9 mouse cellular contexts compared by ENCODE assay signal in genomic region chr10:68724361-68724720, GRCm38 (mm10). TPM values are rescaled to one million over a fixed set of nuclear protein-coding genes. Genes with fewer than 3 reads are reported as not detected.
DNase-seq lines count a peak whose midpoint lies in the region; ATAC-seq and TF ChIP-seq lines count a peak whose summit lies in the region.
"Had no signal": no experiment of that assay in that cellular context is flagged by ENCODE, and none has a peak within 500 bp of the region (broad histone marks: within the 10 kb centered on the region; RNA-seq: fewer than 3 reads in every experiment).

No protein-coding gene starts in this region.

- no peaks in the 10 kb centered on the region for H3K9me3 ChIP-seq in ES-Bruce4 (replicated peaks; ENCODE audit: control insufficient read depth, insufficient read depth, low read length, poor library complexity, severe bottlenecking)
- no peaks in the 10 kb centered on the region for H3K9me3 ChIP-seq in forebrain, embryonic 10.5 days
- H3K9me3 ChIP-seq in lung, embryonic 14.5 days (ENCODE audit: low read depth, low read length) = no peaks in the 10 kb centered on the region

- no peak for TF ChIP-seq CTCF in ES-Bruce4 (IDR thresholded peaks at IDR 0.05; ENCODE audit: low read depth, low read length)
- no peak for TF ChIP-seq CTCF in lung, embryonic 14.5 days (IDR thresholded peaks at IDR 0.05; ENCODE audit: low read depth)

- no peaks in the 10 kb centered on the region for H3K4me1 ChIP-seq in ES-Bruce4 (ENCODE audit: control insufficient read depth, insufficient read depth, low read length)
- H3K4me1 ChIP-seq in forebrain, embryonic 10.5 days = peaks cover 21% of the 10 kb centered on the region
- 0 out of 2 replicates have a peak, but pooled peaks cover 3% of the 10 kb centered on the region for H3K4me1 ChIP-seq in lung, embryonic 14.5 days (ENCODE audit: insufficient read depth)

- H3K4me2 ChIP-seq in lung, embryonic 14.5 days = peak overlapping the region; percentile 98

- H3K27ac ChIP-seq in ES-Bruce4 (ENCODE audit: insufficient read depth, low read length) = no peak overlapping the region
- peak overlapping the region; percentile 75; the same call in 1 of the 2 replicates for H3K27ac ChIP-seq in forebrain, embryonic 10.5 days
- H3K27ac ChIP-seq in lung, embryonic 14.5 days (ENCODE audit: low read depth) = no peak overlapping the region

- ATAC-seq in inflammation-experienced regulatory T-cells, adult 6 months = peak; percentile 78
- ATAC-seq in lung, embryonic 14.5 days (ENCODE audit: insufficient read depth) = peak; percentile 58
- peak; percentile 18; the same call in 1 of the 2 replicates for ATAC-seq in neutrophil, adult 5-6 weeks (ENCODE audit: extremely low read depth, insufficient number of reproducible peaks, low FRiP score, poor library complexity, severe bottlenecking)
- ATAC-seq in frontal cortex, adult (ENCODE audit: low TSS enrichment) = no peak

- no peak for TF ChIP-seq POLR2A in ES-Bruce4 (IDR thresholded peaks at IDR 0.05; ENCODE audit: insufficient read depth, low read length)

- WGBS in forebrain, embryonic 10.5 days = 1% methylated on average over 11 of the region's 11 CpGs
- WGBS in lung, embryonic 14.5 days = under 1% methylated on average over 11 of the region's 11 CpGs

- peak overlapping the region; percentile 53 for H3K4me3 ChIP-seq in ES-Bruce4 (ENCODE audit: low read depth, low read length)
- peak overlapping the region; percentile 59 for H3K4me3 ChIP-seq in forebrain, embryonic 10.5 days
- H3K4me3 ChIP-seq in lung, embryonic 14.5 days (ENCODE audit: low read depth, low read length) = peak overlapping the region; percentile 55

- H3K36me3 ChIP-seq in ES-Bruce4 (ENCODE audit: control insufficient read depth, insufficient read depth, low read length, poor library complexity, severe bottlenecking) = no peaks in the 10 kb centered on the region
- no peaks in the 10 kb centered on the region for H3K36me3 ChIP-seq in forebrain, embryonic 10.5 days (replicated peaks)
- no peaks in the 10 kb centered on the region for H3K36me3 ChIP-seq in lung, embryonic 14.5 days (ENCODE audit: insufficient read depth)

- H3K9ac ChIP-seq in ES-Bruce4 (ENCODE audit: low read depth, poor library complexity, severe bottlenecking) = no peak overlapping the region
- H3K9ac ChIP-seq in lung, embryonic 14.5 days = peak overlapping the region; percentile 55

- DNase-seq in gastrocnemius, postnatal 14 days = peak; percentile 13
- no peak for DNase-seq in gastrocnemius, adult 18-20 months (ENCODE audit: low spot score)
- DNase-seq in forebrain, embryonic 10.5 days (ENCODE audit: extremely low spot score, low spot score) = no peak
- peak; percentile 27 for DNase-seq in lung, embryonic 14.5 days

- intact Hi-C loops in gastrocnemius, postnatal 14 days (cut with DNase I; ENCODE audit: low total_unique reads) = no loop called here

- no peaks in the 10 kb centered on the region; the same call in 1 of the 2 replicates for H3K27me3 ChIP-seq in ES-Bruce4 (ENCODE audit: control insufficient read depth, insufficient read depth, low read length, poor library complexity, severe bottlenecking)
- H3K27me3 ChIP-seq in forebrain, embryonic 10.5 days (ENCODE audit: poor library complexity, severe bottlenecking) = peaks cover 27% of the 10 kb centered on the region
- H3K27me3 ChIP-seq in lung, embryonic 14.5 days (ENCODE audit: insufficient read depth, low read length) = no peaks in the 10 kb centered on the region

- TF ChIP-seq EP300 in ES-Bruce4 (IDR thresholded peaks at IDR 0.05; ENCODE audit: insufficient read depth, low read depth, low read length) = no peak

RNA-seq across cellular contexts. Expression of gene Tmem26, which starts 0.9 kb away (rescaled TPM):
- total RNA-seq in gastrocnemius, postnatal 14 days (2021) = under 1 TPM; 0.70 to 0.84 TPM
- under 1 TPM; 0.48 to 0.66 TPM for total RNA-seq in gastrocnemius, adult 18-20 months (2021)
- not detected in 2 replicates for polyA plus RNA-seq in ES-Bruce4 (2011; ENCODE audit: insufficient read depth, insufficient read length, low read depth, missing spikeins)
- polyA plus RNA-seq in forebrain, embryonic 10.5 days (2016; fragmentation: Nextera tagmentation; extraction: Ambion mirVana) = 3.2 and 3.5 TPM in 2 replicates
- polyA plus RNA-seq in inflammation-experienced regulatory T-cells, adult 6 months (2017; shearing (Covaris generic)) = under 1 TPM; 0.59 to 0.91 (median 0.74) TPM
- 7.0 and 7.6 TPM in 2 replicates for polyA plus RNA-seq in lung, embryonic 14.5 days (2014; fragmentation: Nextera tagmentation; extraction: Ambion mirVana)
- total RNA-seq in neutrophil, adult 5-6 weeks (2017) = 2.2 and 3.6 TPM in 2 replicates
- total RNA-seq: MEL had no signal

Comparison
In these comparisons a context has a peak if more than half of its experiments do, and no peak if none do; other contexts are left out.
1. DNase-seq: peak in gastrocnemius, postnatal 14 days (single experiment) and lung, embryonic 14.5 days (single experiment); none in gastrocnemius, adult 18-20 months (single experiment) and forebrain, embryonic 10.5 days (single experiment).
2. Peak in every context shown above with its lines, with median percentiles within 50 percentile points of each other: H3K4me3 ChIP-seq.